Mouse (Mus musculus) lung, postnatal 0 days (tissue): ENCODE measurements around the gene Resp18. TPM values are rescaled to one million over a fixed set of nuclear protein-coding genes. Genes with fewer than 3 reads are reported as not detected.

ENCODE experiments used
- ATAC-seq: fragments of 200-750 bp; cut with Nextera tagmentation; 2 replicates; pipeline ENCODE4 v1.8.0; 2017; ENCODE audit warnings: moderate library complexity
- DNase-seq: peaks from one replicate; pipeline ENCODE4 v3.0.0-alpha.2; 2016; ENCODE audit warnings: low spot score
- H3K27ac ChIP-seq: fragments of 300-500 bp; sonication (generic); 2 replicates; pipeline ENCODE4 v1.5.1; 2014; ENCODE audit warnings: antibody characterized with exemption, mild to moderate bottlenecking, low read length, mixed read lengths
- H3K27me3 ChIP-seq: fragments of 300-500 bp; sonication (generic); replicated peaks from 2 replicates; pipeline ENCODE4 v1.6.1; 2014; ENCODE audit warnings: low read length, mixed read lengths; ENCODE audit not compliant: insufficient read depth
- H3K36me3 ChIP-seq: fragments of 300-500 bp; sonication (generic); 2 replicates; pipeline ENCODE4 v1.6.1; 2014; ENCODE audit warnings: low read length, mixed read lengths; ENCODE audit not compliant: insufficient read depth
- H3K4me1 ChIP-seq: fragments of 300-500 bp; sonication (generic); 2 replicates; pipeline ENCODE4 v1.6.1; 2014; ENCODE audit warnings: antibody characterized with exemption, low read depth, low read length, mixed read lengths; ENCODE audit not compliant: insufficient read depth
- H3K4me2 ChIP-seq: fragments of 300-500 bp; sonication (generic); replicated peaks from 2 replicates; pipeline ENCODE4 v1.6.1; 2014; ENCODE audit warnings: low read depth, mild to moderate bottlenecking, low read length, moderate library complexity, mixed read lengths
- H3K4me3 ChIP-seq: fragments of 300-500 bp; sonication (generic); 2 replicates; pipeline ENCODE4 v1.5.1; 2014; ENCODE audit warnings: low read depth, low read length
- H3K9ac ChIP-seq: fragments of 300-500 bp; sonication (generic); replicated peaks from 2 replicates; pipeline ENCODE4 v1.6.1; 2014; ENCODE audit warnings: low read depth, mild to moderate bottlenecking
- H3K9me3 ChIP-seq: fragments of 300-500 bp; sonication (generic); 2 replicates; pipeline ENCODE4 v1.6.1; 2016; ENCODE audit warnings: low read length, mixed read lengths
- CTCF ChIP-seq: IDR thresholded peaks from 2 replicates; pipeline ENCODE4 v1.5.1; 2016; ENCODE audit warnings: antibody characterized with exemption, mild to moderate bottlenecking
- EP300 ChIP-seq: IDR thresholded peaks from 2 replicates; pipeline ENCODE4 v1.6.1; 2016; ENCODE audit warnings: antibody characterized with exemption, mild to moderate bottlenecking, control low read depth
- WGBS: fragments of 180-500 bp; shearing (Covaris S2); extraction: QIAGEN DNeasy Blood & Tissue Kit; methylation state at CpG from one replicate; pipeline ENCODE4 v1.1.7; 2014; 5-methylcytosine and 5-hydroxymethylcytosine counted together
- polyA plus RNA-seq: library from polyadenylated mRNA; unstranded; fragments of >200 nt; fragmentation: Nextera tagmentation; extraction: Ambion mirVana; gene quantifications from 2 replicates; pipeline ENCODE4 v1.2.1, GENCODE M21; 2015

Resp18 gene
- polyA plus RNA-seq, 1 experiment from 2014 or later: 1.8 TPM

DNA sequence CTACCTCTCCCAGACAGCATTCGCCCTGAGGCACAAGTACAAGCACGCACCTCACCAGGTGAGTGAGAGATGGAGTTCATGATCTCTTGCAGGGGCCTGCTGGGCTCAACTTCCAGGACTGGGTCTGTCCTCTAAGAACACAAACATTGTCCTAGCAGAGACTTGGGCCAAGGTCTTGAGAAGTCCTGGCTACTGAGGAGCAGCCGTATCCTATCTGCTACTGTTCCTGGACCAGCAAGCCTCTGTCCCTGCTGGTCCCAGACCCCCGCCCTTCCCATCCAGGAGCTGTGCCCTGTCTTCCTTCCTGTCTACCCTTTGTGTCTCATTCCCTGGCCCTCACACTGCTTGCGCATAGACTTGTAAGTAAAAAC is 15.1 kb upstream of the Resp18 start:
- H3K4me2 ChIP-seq: no peak overlapping the region
- no peaks in the 10 kb centered on the region for H3K4me1 ChIP-seq
- no peak overlapping the region for H3K4me3 ChIP-seq
- no peaks in the 10 kb centered on the region for H3K27me3 ChIP-seq
- TF ChIP-seq EP300 (no peak), CTCF (no peak)
- no peaks in the 10 kb centered on the region for H3K36me3 ChIP-seq
- H3K9me3 ChIP-seq: no peaks in the 10 kb centered on the region
- no peak overlapping the region for H3K9ac ChIP-seq
- no peak for ATAC-seq
- WGBS: 73% methylated on average over 5 of the region's 5 CpGs
- no peak overlapping the region for H3K27ac ChIP-seq
- no peak for DNase-seq

DNA sequence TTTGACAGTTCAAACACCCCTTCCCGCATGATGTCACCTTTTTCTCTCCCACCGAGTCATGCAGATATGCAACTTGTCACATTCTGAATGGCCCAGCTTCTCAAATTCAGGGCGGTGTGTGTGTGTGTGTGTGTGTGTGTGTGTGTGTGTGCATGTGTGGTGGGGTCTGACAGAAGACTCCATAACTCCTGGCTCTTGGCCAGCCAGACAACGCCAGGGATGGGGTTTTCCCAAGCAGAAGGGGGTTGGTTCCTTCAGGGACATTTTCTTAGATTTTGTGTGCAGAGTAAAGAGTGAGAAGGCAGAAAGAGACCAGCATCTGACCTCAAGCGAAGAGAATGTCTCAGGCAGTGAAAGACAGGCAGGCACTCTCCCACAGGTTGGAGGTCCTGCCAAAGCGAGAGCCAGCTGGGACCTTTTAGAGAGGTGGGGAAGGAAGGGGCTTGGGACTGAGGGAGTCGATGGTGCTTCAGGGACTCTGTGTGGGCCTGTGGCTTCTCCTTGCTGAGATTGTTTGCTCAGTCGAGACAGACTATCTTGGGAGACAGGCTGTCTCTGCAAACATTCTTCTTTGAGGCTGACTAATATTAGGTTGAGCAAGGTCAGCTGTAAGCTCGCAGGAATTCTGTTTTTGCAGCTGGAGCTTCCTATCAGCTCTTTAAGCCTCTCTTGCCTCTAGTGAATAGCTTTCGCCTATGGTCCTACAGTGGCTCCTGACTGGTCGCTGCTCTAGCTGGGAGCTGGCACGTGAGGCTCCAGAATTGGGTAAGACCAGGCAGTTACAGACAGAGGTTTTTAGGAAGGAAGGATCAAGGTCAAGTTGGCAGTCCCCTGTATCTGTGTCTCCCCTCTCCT is 14.5 kb upstream of the Resp18 start:
- H3K9me3 ChIP-seq: no peaks in the 10 kb centered on the region
- H3K27ac ChIP-seq: no peak overlapping the region
- no peak overlapping the region for H3K4me3 ChIP-seq
- H3K27me3 ChIP-seq: no peaks in the 10 kb centered on the region
- no peak overlapping the region for H3K9ac ChIP-seq
- 25% methylated on average over 12 of the region's 12 CpGs for WGBS
- ATAC-seq (no peak), DNase-seq (no peak)
- no peaks in the 10 kb centered on the region for H3K36me3 ChIP-seq
- H3K4me2 ChIP-seq: no peak overlapping the region
- H3K4me1 ChIP-seq: no peaks in the 10 kb centered on the region
- no peak for TF ChIP-seq EP300
- TF ChIP-seq CTCF: no peak

DNA sequence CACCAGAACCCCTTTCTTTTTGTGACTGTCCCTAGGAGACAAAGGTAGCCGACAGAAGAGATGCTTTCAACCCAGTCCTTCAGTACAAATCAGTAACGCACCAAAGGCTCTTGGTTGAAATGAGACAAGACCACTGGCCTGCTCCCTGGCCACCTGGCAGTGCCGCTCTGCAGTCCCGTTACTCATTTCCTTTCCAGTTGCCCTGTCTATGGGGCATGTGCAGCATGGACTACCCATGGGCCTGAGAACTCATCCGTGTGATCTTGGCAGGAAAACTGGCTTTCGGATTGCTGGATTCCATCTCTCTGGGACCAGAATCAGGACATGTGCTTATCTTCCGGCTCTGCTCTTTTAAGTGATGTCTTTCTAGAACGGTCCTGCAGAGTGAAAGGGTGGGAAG is 13.1 kb upstream of the Resp18 start:
- WGBS: 83% methylated on average over 8 of the region's 8 CpGs
- TF ChIP-seq CTCF (no peak), EP300 (no peak)
- H3K27ac ChIP-seq: no peak overlapping the region

DNA sequence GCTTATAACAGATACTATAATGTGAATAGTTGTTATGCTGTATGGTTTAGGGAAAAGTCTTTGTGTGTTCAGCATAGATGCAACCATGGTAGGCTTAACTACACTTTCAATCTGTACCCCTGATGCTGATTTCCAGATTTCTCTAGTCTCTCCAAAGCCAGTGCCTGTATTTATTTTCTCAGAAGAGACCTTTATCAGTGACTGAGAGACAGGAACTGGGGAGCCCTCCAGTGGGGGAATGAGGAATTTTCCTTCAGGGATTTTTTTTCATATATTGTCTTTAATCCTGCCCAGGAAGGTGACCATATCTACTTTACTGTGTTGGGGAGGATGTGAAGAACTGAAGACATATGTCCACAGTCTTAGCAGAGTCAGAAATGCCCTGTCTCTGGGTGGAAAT is 12.4 kb upstream of the Resp18 start:
- Histone ChIP-seq H3K9me3 (no peaks in the 10 kb centered on the region), H3K9ac (no peak overlapping the region), H3K4me1 (no peaks in the 10 kb centered on the region), H3K27ac (no peak overlapping the region), H3K4me3 (no peak overlapping the region), H3K27me3 (no peaks in the 10 kb centered on the region), H3K4me2 (no peak overlapping the region), H3K36me3 (no peaks in the 10 kb centered on the region)
- peak; percentile 27 for DNase-seq
- ATAC-seq: no peak
- TF ChIP-seq EP300: no peak
- TF ChIP-seq CTCF: peak; percentile 52

More for the DNA sequence above, 13.1 kb upstream of the Resp18 start:
- Histone ChIP-seq H3K36me3 (no peaks in the 10 kb centered on the region), H3K9ac (no peak overlapping the region), H3K9me3 (no peaks in the 10 kb centered on the region), H3K4me3 (no peak overlapping the region), H3K27me3 (no peaks in the 10 kb centered on the region), H3K4me1 (no peaks in the 10 kb centered on the region), H3K4me2 (no peak overlapping the region)
- DNase-seq: no peak
- ATAC-seq: no peak

DNA sequence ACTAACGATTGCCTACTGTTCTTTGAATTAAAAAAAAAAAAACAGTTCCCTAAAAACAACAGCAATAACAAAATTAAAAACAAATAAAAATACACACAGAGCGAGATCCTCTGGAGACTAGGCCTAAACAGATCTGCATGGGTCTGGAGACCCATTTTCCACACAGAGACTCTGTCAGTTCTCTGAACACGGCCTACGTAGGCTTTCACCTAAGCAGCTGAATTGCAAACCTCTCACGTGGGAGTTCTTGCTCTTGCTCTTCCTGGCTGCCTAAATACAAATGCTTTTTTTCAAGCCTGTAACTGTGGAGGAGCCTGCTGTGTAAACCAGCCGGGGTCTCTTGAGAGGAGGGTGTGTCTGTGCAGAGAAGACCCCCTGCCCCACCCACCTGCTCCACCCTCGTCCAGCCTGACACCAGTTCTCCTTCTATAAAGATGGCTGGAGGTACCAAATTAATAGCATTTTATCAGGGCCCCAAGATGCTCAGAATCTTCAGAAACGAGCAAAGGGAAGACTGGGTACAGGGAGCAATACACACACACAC is 11.7 kb upstream of the Resp18 start:
- DNase-seq (no peak), ATAC-seq (no peak)
- Histone ChIP-seq H3K9me3 (no peaks in the 10 kb centered on the region), H3K4me2 (no peak overlapping the region), H3K27ac (no peak overlapping the region), H3K9ac (no peak overlapping the region), H3K4me3 (no peak overlapping the region), H3K36me3 (no peaks in the 10 kb centered on the region), H3K4me1 (no peaks in the 10 kb centered on the region), H3K27me3 (no peaks in the 10 kb centered on the region)
- 50% methylated on average over 8 of the region's 8 CpGs for WGBS
- TF ChIP-seq CTCF: no peak
- TF ChIP-seq EP300: no peak

DNA sequence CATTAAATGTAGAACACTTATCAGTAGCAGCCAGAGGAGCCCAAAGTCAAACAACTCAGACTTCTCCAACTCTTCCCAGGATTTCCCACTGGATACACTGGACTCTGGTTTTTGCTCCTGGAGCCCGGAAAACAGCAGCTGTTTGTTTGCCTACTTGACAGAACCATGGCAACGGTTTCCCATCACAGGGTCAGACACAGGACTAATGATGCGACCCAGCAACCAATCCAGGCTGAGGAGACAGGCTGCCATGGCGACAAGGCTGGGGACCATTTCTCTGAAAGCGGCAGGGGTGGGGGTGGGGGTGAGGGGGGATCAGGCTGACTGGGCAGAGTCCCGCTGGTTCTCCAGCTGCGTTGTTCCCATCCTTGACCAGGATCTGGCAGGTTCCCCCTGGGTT is 11.2 kb upstream of the Resp18 start:
- Histone ChIP-seq H3K36me3 (no peaks in the 10 kb centered on the region), H3K4me2 (no peak overlapping the region), H3K27me3 (no peaks in the 10 kb centered on the region), H3K4me3 (no peak overlapping the region), H3K9me3 (no peaks in the 10 kb centered on the region), H3K27ac (no peak overlapping the region), H3K4me1 (no peaks in the 10 kb centered on the region), H3K9ac (no peak overlapping the region)
- DNase-seq (no peak), ATAC-seq (no peak)
- no peak for TF ChIP-seq CTCF
- no peak for TF ChIP-seq EP300
- 14% methylated on average over 7 of the region's 7 CpGs for WGBS
